Mouse (Mus musculus) urinary bladder, postnatal 10 days (tissue): ENCODE results near the gene Rap1a.

ENCODE experiments used
- DNase-seq: peaks from one replicate; pipeline ENCODE4 v3.0.0; 2022; ENCODE audit warnings: low spot score

Gene Rap1a

GRCm38 (mm10) chr3:105763132-105763851 is 37.8 kb downstream of the Rap1a start:
- DNase-seq = no peak

- DNase-seq = no peak
Observed at GRCm38 (mm10) chr3:105760063-105760462, 41.1 kb downstream of the Rap1a start.

GRCm38 (mm10) chr3:105758658-105759057 is 42.5 kb downstream of the Rap1a start:
- DNase-seq = no peak

GRCm38 (mm10) chr3:105758098-105758497 is 43.0 kb downstream of the Rap1a start:
- no peak for DNase-seq

- no peak for DNase-seq
Observed at GRCm38 (mm10) chr3:105757323-105758083, 43.6 kb downstream of the Rap1a start.

- DNase-seq = no peak
Observed at GRCm38 (mm10) chr3:105756505-105756904, 44.6 kb downstream of the Rap1a start.

GRCm38 (mm10) chr3:105755123-105755522 is 46.0 kb downstream of the Rap1a start:
- no peak for DNase-seq

- DNase-seq = no peak
Observed at GRCm38 (mm10) chr3:105754184-105754583, 47.0 kb downstream of the Rap1a start.

- DNase-seq = no peak
Observed at GRCm38 (mm10) chr3:105750810-105751209, 50.3 kb downstream of the Rap1a start.

- DNase-seq = no peak
Observed at GRCm38 (mm10) chr3:105746542-105746941, 54.6 kb downstream of the Rap1a start.

- no peak for DNase-seq
Observed at GRCm38 (mm10) chr3:105737666-105738065, 63.5 kb downstream of the Rap1a start.

GRCm38 (mm10) chr3:105737070-105737469 is 64.1 kb downstream of the Rap1a start:
- DNase-seq = no peak

- DNase-seq = no peak
Observed at GRCm38 (mm10) chr3:105736148-105736547, 65.0 kb downstream of the Rap1a start.

- DNase-seq = no peak
Observed at GRCm38 (mm10) chr3:105735285-105735684, 65.9 kb downstream of the Rap1a start.

GRCm38 (mm10) chr3:105733538-105733937 is 67.6 kb downstream of the Rap1a start:
- DNase-seq = no peak

- DNase-seq = no peak
Observed at GRCm38 (mm10) chr3:105732360-105732759, 68.8 kb downstream of the Rap1a start.

- DNase-seq = no peak
Observed at GRCm38 (mm10) chr3:105726037-105726436, 75.1 kb downstream of the Rap1a start.

- DNase-seq = no peak
Observed at GRCm38 (mm10) chr3:105722510-105722909, 78.6 kb downstream of the Rap1a start.

- no peak for DNase-seq
Observed at GRCm38 (mm10) chr3:105721681-105722201, 79.4 kb downstream of the Rap1a start.

GRCm38 (mm10) chr3:105720514-105720913 is 80.6 kb downstream of the Rap1a start:
- no peak for DNase-seq

- DNase-seq = no peak
Observed at GRCm38 (mm10) chr3:105719979-105720378, 81.2 kb downstream of the Rap1a start.

- DNase-seq = no peak
Observed at GRCm38 (mm10) chr3:105718746-105719145, 82.4 kb downstream of the Rap1a start.

GRCm38 (mm10) chr3:105717856-105718555 is 83.1 kb downstream of the Rap1a start:
- no peak for DNase-seq
